Mouse (Mus musculus) myocyte (in vitro differentiated cells): ENCODE results near the gene Slc25a3.

Experiments used
- CEBPB ChIP-seq: IDR thresholded peaks from 2 replicates; pipeline ENCODE4 v1.6.1; 2011; ENCODE audit warnings: mild to moderate bottlenecking, moderate library complexity; ENCODE audit not compliant: poor library complexity, insufficient read depth, severe bottlenecking
- MAX ChIP-seq: IDR thresholded peaks from one replicate; pipeline ENCODE4 v1.6.1; 2011; ENCODE audit warnings: low read depth, mild to moderate bottlenecking, control low read depth
- POLR2A ChIP-seq: IDR thresholded peaks from one replicate; pipeline ENCODE4 v1.6.1; 2011; ENCODE audit warnings: low read depth, mild to moderate bottlenecking, control low read depth, moderate library complexity; ENCODE audit not compliant: insufficient read length
- REST ChIP-seq: IDR thresholded peaks from one replicate; pipeline ENCODE4 v1.6.1; 2011; ENCODE audit warnings: mild to moderate bottlenecking, control low read depth, moderate library complexity; ENCODE audit not compliant: insufficient read depth, insufficient read length

DNA sequence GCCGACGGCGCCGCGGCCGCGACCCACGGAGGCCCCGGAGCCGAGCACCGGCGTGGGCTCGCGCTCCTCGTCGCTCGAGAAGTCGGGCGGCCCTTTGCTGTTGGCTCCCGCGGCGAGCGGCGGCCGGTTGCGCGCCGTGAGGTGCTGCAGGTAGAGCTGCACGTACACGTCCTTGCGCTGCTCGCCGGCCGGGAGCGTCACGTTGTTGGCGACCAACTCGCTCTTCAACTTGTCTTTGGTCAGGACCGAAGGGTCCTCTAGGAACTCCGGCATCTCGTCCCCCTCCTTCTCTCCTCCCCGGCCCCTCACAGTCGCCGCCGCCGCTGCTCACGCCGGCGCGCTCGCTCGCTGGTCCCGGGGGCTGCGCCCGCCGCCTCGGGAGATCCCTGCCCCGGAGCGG, 47.2 kb upstream of the Slc25a3 start:
- TF ChIP-seq REST: no peak
- TF ChIP-seq POLR2A: no peak
- TF ChIP-seq CEBPB: no peak
- no peak for TF ChIP-seq MAX
